Mouse (Mus musculus) bone marrow, adult 2 months (tissue): ENCODE results near the gene Card19. TPM values are rescaled to one million over a fixed set of nuclear protein-coding genes. Genes with fewer than 3 reads are reported as not detected.

Experiments
- H3K27ac ChIP-seq: fragments of 200-500 bp; 2 replicates; pipeline ENCODE4 v1.5.1; 2012; ENCODE audit warnings: low read depth, mild to moderate bottlenecking, control low read depth, inconsistent platforms, low read length; ENCODE audit not compliant: control insufficient read depth, poor library complexity, insufficient read depth
- H3K4me1 ChIP-seq: fragments of 200-500 bp; 2 replicates; pipeline ENCODE4 v1.6.1; 2011; ENCODE audit warnings: low read length; ENCODE audit not compliant: control insufficient read depth, insufficient read depth
- H3K4me3 ChIP-seq: fragments of 200-500 bp; replicated peaks from 2 replicates; pipeline ENCODE3; 2011; ENCODE audit warnings: mild to moderate bottlenecking, low read depth, low read length, control low read depth; ENCODE audit not compliant: control insufficient read depth
- CTCF ChIP-seq: fragments of 200-500 bp; IDR thresholded peaks from 2 replicates; pipeline ENCODE4 v1.5.1; 2011; ENCODE audit warnings: low read length, control low read depth; ENCODE audit not compliant: control insufficient read depth, insufficient read depth
- POLR2A ChIP-seq: fragments of 200-500 bp; IDR thresholded peaks from 2 replicates; pipeline ENCODE4 v1.6.1; 2011; ENCODE audit warnings: low read depth, mild to moderate bottlenecking, control low read depth, low read length, borderline replicate concordance; ENCODE audit not compliant: control insufficient read depth
- WGBS: fragments of 180-500 bp; shearing (Covaris S2); methylation state at CpG from one replicate; pipeline ENCODE4 v1.1.7; 2018; 5-methylcytosine and 5-hydroxymethylcytosine counted together
- polyA plus RNA-seq: library from polyadenylated mRNA; stranded (reverse); fragments of >200 nt; gene quantifications from 2 replicates; pipeline ENCODE4 v1.2.4, GENCODE M21; 2011; ENCODE audit warnings: low replicate concordance; ENCODE audit not compliant: missing spikeins, insufficient read depth, insufficient read length

Card19 gene
- polyA plus RNA-seq, 1 experiment = 41.1 TPM

GRCm38 (mm10) chr13:49189970-49190870 is 25.6 kb downstream of the Card19 start:
- no peak overlapping the region for H3K4me3 ChIP-seq
- H3K4me1 ChIP-seq = peaks cover 15% of the 10 kb centered on the region
- H3K27ac ChIP-seq = peak overlapping the region; percentile 3; the same call in 1 of the 2 replicates
- WGBS = 37% methylated on average over 12 of the region's 12 CpGs
- no peak for TF ChIP-seq CTCF
- no peak for TF ChIP-seq POLR2A

GRCm38 (mm10) chr13:49188966-49189360 is 26.9 kb downstream of the Card19 start:
- WGBS = 45% methylated on average over 2 of the region's 2 CpGs
- TF ChIP-seq CTCF = no peak
- TF ChIP-seq POLR2A = no peak
- H3K27ac ChIP-seq = no peak overlapping the region
- no peak overlapping the region for H3K4me3 ChIP-seq
- peaks cover 15% of the 10 kb centered on the region for H3K4me1 ChIP-seq

- Histone ChIP-seq H3K27ac (peak overlapping the region; percentile 84), H3K4me3 (peak overlapping the region; percentile 82), H3K4me1 (peaks cover 15% of the 10 kb centered on the region)
- no peak for TF ChIP-seq CTCF
- no peak for TF ChIP-seq POLR2A
- WGBS = 11% methylated on average over 15 of the region's 15 CpGs
These were observed 27.4 kb downstream of the Card19 start for GRCm38 (mm10) chr13:49188219-49188965.

GRCm38 (mm10) chr13:49187288-49188218 is 28.3 kb downstream of the Card19 start, which contains the start of gene Ninj1:
Ninj1 (plus strand) TSS chr13:49187485.
- Histone ChIP-seq H3K4me3 (peak within 1 kb of the TSS; percentile 82), H3K4me1 (peaks cover 13% of the 10 kb centered on the region), H3K27ac (peak within 1 kb of the TSS; percentile 84)
- no peak for TF ChIP-seq CTCF
- peak; percentile 84; the same call in 1 of the 2 replicates for TF ChIP-seq POLR2A
- under 1% methylated on average over 84 of the region's 87 CpGs for WGBS

- Histone ChIP-seq H3K4me3 (peak overlapping the region; percentile 10), H3K27ac (peak overlapping the region; percentile 70), H3K4me1 (peaks cover 13% of the 10 kb centered on the region)
- WGBS = 22% methylated on average over 11 of the region's 11 CpGs
- TF ChIP-seq CTCF (no peak), POLR2A (no peak)
These were observed 29.0 kb downstream of the Card19 start for GRCm38 (mm10) chr13:49186798-49187287.

- TF ChIP-seq CTCF (no peak), POLR2A (no peak)
- Histone ChIP-seq H3K27ac (no peak overlapping the region), H3K4me3 (no peak overlapping the region), H3K4me1 (peaks cover 7% of the 10 kb centered on the region; the same call in 1 of the 2 replicates)
- 43% methylated on average over 5 of the region's 5 CpGs for WGBS
These were observed 32.2 kb downstream of the Card19 start for GRCm38 (mm10) chr13:49183646-49184045.

- no peak overlapping the region for H3K4me3 ChIP-seq
- WGBS = 66% methylated on average over 5 of the region's 5 CpGs
- TF ChIP-seq POLR2A (no peak), CTCF (no peak)
- no peak overlapping the region for H3K27ac ChIP-seq
- H3K4me1 ChIP-seq = peaks cover 6% of the 10 kb centered on the region; the same call in 1 of the 2 replicates
These were observed 32.7 kb downstream of the Card19 start for GRCm38 (mm10) chr13:49183161-49183560.
